8 mouse cellular contexts compared by ENCODE assay signal in genomic region chr2:57181692-57182541, GRCm38 (mm10). TPM values are rescaled to one million over a fixed set of nuclear protein-coding genes. Genes with fewer than 3 reads are reported as not detected.
DNase-seq lines count a peak whose midpoint lies in the region; ATAC-seq and TF ChIP-seq lines count a peak whose summit lies in the region.

No protein-coding gene starts in this region.

- intact Hi-C loops in heart, postnatal 14 days (cut with DNase I), result loop anchor here (2.0 to 5.0 kb wide), 3 partner anchors 57 to 130 kb away; partner anchors contain the start of gene Nr4a2

- no peaks in the 10 kb centered on the region; the same call in 1 of the 2 replicates for H3K27me3 ChIP-seq in ES-Bruce4 (ENCODE audit: control insufficient read depth, insufficient read depth, low read length, poor library complexity, severe bottlenecking)
- no peaks in the 10 kb centered on the region for H3K27me3 ChIP-seq in forebrain, embryonic 14.5 days (replicated peaks; ENCODE audit: control insufficient read depth, insufficient read depth, low read length)
- no peaks in the 10 kb centered on the region for H3K27me3 ChIP-seq in neural tube, embryonic 15.5 days (replicated peaks)

- TF ChIP-seq POLR2A in ES-Bruce4 (IDR thresholded peaks at IDR 0.05; ENCODE audit: insufficient read depth, low read length), result no peak

- no peaks in the 10 kb centered on the region for H3K9me3 ChIP-seq in ES-Bruce4 (replicated peaks; ENCODE audit: control insufficient read depth, insufficient read depth, low read length, poor library complexity, severe bottlenecking)
- no peaks in the 10 kb centered on the region for H3K9me3 ChIP-seq in forebrain, embryonic 14.5 days (replicated peaks; ENCODE audit: control insufficient read depth, low read length)
- H3K9me3 ChIP-seq in neural tube, embryonic 15.5 days (replicated peaks), result no peaks in the 10 kb centered on the region

- H3K9ac ChIP-seq in ES-Bruce4 (ENCODE audit: low read depth, poor library complexity, severe bottlenecking), result peak overlapping the region; percentile 51
- H3K9ac ChIP-seq in forebrain, embryonic 14.5 days (ENCODE audit: low read length), result peak overlapping the region; percentile 69
- H3K9ac ChIP-seq in neural tube, embryonic 15.5 days (replicated peaks), result peak overlapping the region; percentile 70

- H3K4me3 ChIP-seq in ES-Bruce4 (ENCODE audit: low read depth, low read length), result peak overlapping the region; percentile 69
- H3K4me3 ChIP-seq in forebrain, embryonic 14.5 days (ENCODE audit: low read depth, low read length), result peak overlapping the region; percentile 56
- peak overlapping the region; percentile 75 for H3K4me3 ChIP-seq in neural tube, embryonic 15.5 days (replicated peaks)

- TF ChIP-seq EP300 in ES-Bruce4 (IDR thresholded peaks at IDR 0.05; ENCODE audit: insufficient read depth, low read depth, low read length), result no peak; the same call in 1 of the 2 replicates

- peak overlapping the region; percentile 51 for H3K4me2 ChIP-seq in forebrain, embryonic 14.5 days (ENCODE audit: low read length)
- H3K4me2 ChIP-seq in neural tube, embryonic 15.5 days, result peak overlapping the region; percentile 60

- peak overlapping the region; percentile 51; the same call in 1 of the 2 replicates for H3K27ac ChIP-seq in ES-Bruce4 (ENCODE audit: insufficient read depth, low read length)
- peak overlapping the region; percentile 88 for H3K27ac ChIP-seq in forebrain, embryonic 14.5 days (ENCODE audit: low read depth, low read length)
- peak overlapping the region; percentile 93 for H3K27ac ChIP-seq in neural tube, embryonic 15.5 days (replicated peaks)

- peak; percentile 96 for DNase-seq in forebrain, embryonic 14.5 days (ENCODE audit: low spot score)
- DNase-seq in heart, postnatal 14 days, result peak; percentile 96
- peak; percentile 96 for DNase-seq in layer of hippocampus, adult 11-12 months (ENCODE audit: low spot score)
- DNase-seq in lung, adult 18-20 months, result peak; percentile 94 to 95
- peak; percentile 90 for DNase-seq in testis, postnatal 14 days (ENCODE audit: low spot score)

- no peaks in the 10 kb centered on the region for H3K36me3 ChIP-seq in ES-Bruce4 (ENCODE audit: control insufficient read depth, insufficient read depth, low read length, poor library complexity, severe bottlenecking)
- no peaks in the 10 kb centered on the region for H3K36me3 ChIP-seq in forebrain, embryonic 14.5 days (ENCODE audit: control insufficient read depth, insufficient read depth, low read length)
- H3K36me3 ChIP-seq in neural tube, embryonic 15.5 days, result no peaks in the 10 kb centered on the region

- TF ChIP-seq CTCF in ES-Bruce4 (IDR thresholded peaks at IDR 0.05; ENCODE audit: low read depth, low read length), result no peak

- ATAC-seq in cerebellum, adult (ENCODE audit: insufficient number of reproducible peaks, low FRiP score, low TSS enrichment), result peak; percentile 96
- ATAC-seq in forebrain, embryonic 14.5 days, result peak; percentile 98
- peak; percentile 99 for ATAC-seq in neural tube, embryonic 15.5 days (ENCODE audit: low FRiP score)

- H3K4me1 ChIP-seq in ES-Bruce4 (ENCODE audit: control insufficient read depth, insufficient read depth, low read length), result no peaks in the 10 kb centered on the region
- H3K4me1 ChIP-seq in forebrain, embryonic 14.5 days (ENCODE audit: control insufficient read depth, insufficient read depth, low read length), result 0 out of 2 replicates have a peak, but pooled peaks cover 4% of the 10 kb centered on the region
- H3K4me1 ChIP-seq in neural tube, embryonic 15.5 days, result 0 out of 2 replicates have a peak, but pooled peaks cover 9% of the 10 kb centered on the region

- WGBS in forebrain, embryonic 14.5 days, result under 1% methylated on average over 37 of the region's 37 CpGs
- WGBS in neural tube, embryonic 15.5 days, result 1% methylated on average over 37 of the region's 37 CpGs

RNA-seq across cellular contexts. Expression of gene Gpd2, which starts 55.5 kb away (rescaled TPM):
- polyA plus RNA-seq in ES-Bruce4 (2011; ENCODE audit: insufficient read depth, insufficient read length, low read depth, missing spikeins), result 39.2 and 40.0 TPM in 2 replicates
- 17.8 and 21.8 TPM in 2 replicates for polyA plus RNA-seq in forebrain, embryonic 14.5 days (2014; fragmentation: Nextera tagmentation; extraction: Ambion mirVana)
- 10 to 100 TPM; 14.5 to 22.0 TPM for total RNA-seq in heart, postnatal 14 days (2021)
- polyA plus RNA-seq in neural tube, embryonic 15.5 days (2015; fragmentation: Nextera tagmentation; extraction: Ambion mirVana), result 24.8 and 27.6 TPM in 2 replicates

RNA-seq across cellular contexts. Expression of gene Nr4a2, which starts 58.1 kb away (rescaled TPM):
- polyA plus RNA-seq in ES-Bruce4 (2011; ENCODE audit: insufficient read depth, insufficient read length, low read depth, missing spikeins), result 1.4 and 1.7 TPM in 2 replicates
- 8.2 and 16.1 TPM in 2 replicates for polyA plus RNA-seq in forebrain, embryonic 14.5 days (2014; fragmentation: Nextera tagmentation; extraction: Ambion mirVana)
- total RNA-seq in heart, postnatal 14 days (2021), result 1 to 10 TPM; 1.7 to 1.9 TPM
- polyA plus RNA-seq in neural tube, embryonic 15.5 days (2015; fragmentation: Nextera tagmentation; extraction: Ambion mirVana), result 16.8 and 21.0 TPM in 2 replicates

Comparison
In these comparisons a context has a peak if more than half of its experiments do, and no peak if none do; other contexts are left out.
1. Peak in every context shown above with its lines: DNase-seq, ATAC-seq, H3K4me3 ChIP-seq and H3K27ac ChIP-seq.